Mouse (Mus musculus): ENCODE results near the gene Adh5. TPM values are rescaled to one million over a fixed set of nuclear protein-coding genes. Genes with fewer than 3 reads are reported as not detected.

Gene Adh5
- total and polyA plus RNA-seq, 3 experiments = 384 to 487 (median 468) TPM

DNA sequence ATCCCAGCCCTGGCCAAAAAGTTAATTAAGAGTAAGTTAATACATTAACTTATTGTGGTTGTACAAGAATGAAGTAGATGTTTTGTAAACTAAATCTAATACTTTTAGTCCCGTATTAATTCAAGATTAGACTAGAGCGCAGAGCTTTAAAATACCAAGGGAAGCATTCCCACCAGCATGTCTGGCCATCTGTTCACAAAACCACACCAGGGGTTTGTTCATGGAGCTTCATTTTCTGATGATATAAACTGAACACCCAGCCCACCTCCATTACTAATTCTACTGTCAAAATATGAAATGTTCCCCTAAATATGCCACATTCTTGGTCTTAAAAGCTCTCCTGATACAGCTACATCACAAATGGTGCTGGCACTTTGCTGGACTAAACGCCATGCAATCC, 15.5 kb downstream of the Adh5 start:
- no peaks in the 10 kb centered on the region for H3K79me2 ChIP-seq (replicated peaks; ENCODE audit: control insufficient read depth, extremely low read depth, insufficient read depth, poor library complexity, severe bottlenecking)
- in situ Hi-C loops (cut with MboI; ENCODE audit: low pct_ligation_motif_present, low pct_unique_long_range_greater_than_20kb, low sequenced_read_pairs) = no loop called here
- dilution Hi-C loops (cut with MboI; ENCODE audit: extremely low pct_ligation_motif_present, extremely low pct_unique_long_range_greater_than_20kb, low sequenced_read_pairs) = no loop called here
- H3K27ac ChIP-seq (ENCODE audit: insufficient read depth, low read depth) = no peak overlapping the region
- no peaks in the 10 kb centered on the region for H3K27me3 ChIP-seq (replicated peaks)
- DNase-seq (ENCODE audit: extremely low read depth) = no peak
- peaks cover 82 to 99% of the 10 kb centered on the region in 2 experiments for H3K36me3 ChIP-seq (replicated peaks in 1 of 2; ENCODE audit: control insufficient read depth in 1 of 2, insufficient read depth in 1 of 2, low read length in 1 of 2)
- no peak overlapping the region for H3K4me2 ChIP-seq (ENCODE audit: insufficient read depth, low read depth, poor library complexity, severe bottlenecking)
- no peak for TF ChIP-seq ELF1 (IDR thresholded peaks at IDR 0.05; ENCODE audit: low read depth, low read length)
- TF ChIP-seq RAD21 (IDR thresholded peaks at IDR 0.05; ENCODE audit: low read depth, low read length) = no peak
- H3K4me3 ChIP-seq (replicated peaks in 1 of 3; ENCODE audit: low read depth in 2 of 3, low read length in 2 of 3, poor library complexity in 1 of 3) = no peak overlapping the region
- peaks cover 0 to 3% of the 10 kb centered on the region in 2 experiments; a peak in 1 of 4 replicates for H3K4me1 ChIP-seq (ENCODE audit: control insufficient read depth in 1 of 2, insufficient read depth in 2 of 2)
- H3K9me3 ChIP-seq (replicated peaks; ENCODE audit: low read length) = peaks cover 9% of the 10 kb centered on the region
- H3K9ac ChIP-seq (ENCODE audit: insufficient read depth, low read depth) = no peak overlapping the region

- dilution Hi-C loops (cut with MboI; ENCODE audit: extremely low pct_ligation_motif_present, extremely low pct_unique_long_range_greater_than_20kb, low sequenced_read_pairs) = no loop called here
- Histone ChIP-seq H3K36me3 (replicated peaks in 1 of 2; ENCODE audit: control insufficient read depth in 1 of 2, insufficient read depth in 1 of 2, low read length in 1 of 2) (peaks cover 82 to 99% of the 10 kb centered on the region in 2 experiments), H3K27me3 (replicated peaks) (no peaks in the 10 kb centered on the region), H3K4me3 (replicated peaks in 1 of 3; ENCODE audit: low read depth in 2 of 3, low read length in 2 of 3, poor library complexity in 1 of 3) (no peak overlapping the region), H3K9ac (ENCODE audit: insufficient read depth, low read depth) (no peak overlapping the region), H3K27ac (ENCODE audit: insufficient read depth, low read depth) (no peak overlapping the region), H3K9me3 (replicated peaks; ENCODE audit: low read length) (peaks cover 9% of the 10 kb centered on the region), H3K4me2 (ENCODE audit: insufficient read depth, low read depth, poor library complexity, severe bottlenecking) (no peak overlapping the region), H3K4me1 (ENCODE audit: control insufficient read depth in 1 of 2, insufficient read depth in 2 of 2) (peaks cover 0 to 3% of the 10 kb centered on the region in 2 experiments; a peak in 1 of 4 replicates), H3K79me2 (replicated peaks; ENCODE audit: control insufficient read depth, extremely low read depth, insufficient read depth, poor library complexity, severe bottlenecking) (no peaks in the 10 kb centered on the region)
- in situ Hi-C loops (cut with MboI; ENCODE audit: low pct_ligation_motif_present, low pct_unique_long_range_greater_than_20kb, low sequenced_read_pairs) = no loop called here
- TF ChIP-seq RAD21 (IDR thresholded peaks at IDR 0.05; ENCODE audit: low read depth, low read length) (peak; percentile 32), CTCF (conservative IDR thresholded peaks at IDR 0.05 in 1 of 2, IDR thresholded peaks at IDR 0.05 in 1 of 2; ENCODE audit: low read depth in 2 of 2, low read length in 2 of 2) (peak in 1 of 2 experiments; percentile 30; a peak in 1 of 4 replicates), KAT2A (IDR thresholded peaks at IDR 0.05; ENCODE audit: insufficient replicate concordance, low read length) (no peak)
- no peak for DNase-seq (ENCODE audit: extremely low read depth)
Measured at GRCm38 (mm10) chr3:138460260-138460659, 17.4 kb downstream of the Adh5 start.

- dilution Hi-C loops (cut with MboI; ENCODE audit: extremely low pct_ligation_motif_present, extremely low pct_unique_long_range_greater_than_20kb, low sequenced_read_pairs) = no loop called here
- in situ Hi-C loops (cut with MboI; ENCODE audit: low pct_ligation_motif_present, low pct_unique_long_range_greater_than_20kb, low sequenced_read_pairs) = no loop called here
- H3K36me3 ChIP-seq (replicated peaks in 1 of 2; ENCODE audit: control insufficient read depth in 1 of 2, insufficient read depth in 1 of 2, low read length in 1 of 2) = peaks cover 82 to 98% of the 10 kb centered on the region in 2 experiments
- peaks cover 0 to 3% of the 10 kb centered on the region in 2 experiments; a peak in 1 of 4 replicates for H3K4me1 ChIP-seq (ENCODE audit: control insufficient read depth in 1 of 2, insufficient read depth in 2 of 2)
- no peak overlapping the region for H3K4me3 ChIP-seq (replicated peaks in 1 of 3; ENCODE audit: low read depth in 2 of 3, low read length in 2 of 3, poor library complexity in 1 of 3)
- no peaks in the 10 kb centered on the region for H3K79me2 ChIP-seq (replicated peaks; ENCODE audit: control insufficient read depth, extremely low read depth, insufficient read depth, poor library complexity, severe bottlenecking)
- H3K27me3 ChIP-seq (replicated peaks) = no peaks in the 10 kb centered on the region
- peaks cover 9% of the 10 kb centered on the region for H3K9me3 ChIP-seq (replicated peaks; ENCODE audit: low read length)
- no peak overlapping the region for H3K27ac ChIP-seq (ENCODE audit: insufficient read depth, low read depth)
- H3K9ac ChIP-seq (ENCODE audit: insufficient read depth, low read depth) = no peak overlapping the region
- DNase-seq (ENCODE audit: extremely low read depth) = peak; percentile 63
- no peak overlapping the region for H3K4me2 ChIP-seq (ENCODE audit: insufficient read depth, low read depth, poor library complexity, severe bottlenecking)
- TF ChIP-seq EP300 (IDR thresholded peaks at IDR 0.05; ENCODE audit: low read length) = no peak
- TF ChIP-seq BHLHE40 (IDR thresholded peaks at IDR 0.05; ENCODE audit: low read depth, low read length) = no peak
- no peak for TF ChIP-seq JUN (IDR thresholded peaks at IDR 0.05; ENCODE audit: insufficient read depth, low read depth, low read length)
- no peak for TF ChIP-seq CHD2 (IDR thresholded peaks at IDR 0.05; ENCODE audit: low read length)
- TF ChIP-seq KAT2A (IDR thresholded peaks at IDR 0.05; ENCODE audit: insufficient replicate concordance, low read length) = no peak
- no peak for TF ChIP-seq ZMIZ1 (IDR thresholded peaks at IDR 0.05; ENCODE audit: low read depth, low read length)
- no peak for TF ChIP-seq NELFE (IDR thresholded peaks at IDR 0.05; ENCODE audit: low read depth, low read length)
- no peak for TF ChIP-seq MYC (IDR thresholded peaks at IDR 0.05; ENCODE audit: low read depth, low read length)
- no peak for TF ChIP-seq GABPA (IDR thresholded peaks at IDR 0.05; ENCODE audit: insufficient replicate concordance, low read depth, low read length)
- no peak for TF ChIP-seq RAD21 (IDR thresholded peaks at IDR 0.05; ENCODE audit: low read depth, low read length)
- no peak for TF ChIP-seq E2F4 (IDR thresholded peaks at IDR 0.05; ENCODE audit: insufficient replicate concordance, low read depth, low read length)
- TF ChIP-seq ZC3H11A (IDR thresholded peaks at IDR 0.05; ENCODE audit: low read depth, low read length) = no peak
- TF ChIP-seq MEF2A (IDR thresholded peaks at IDR 0.05; ENCODE audit: borderline replicate concordance, low read depth, low read length) = no peak
- TF ChIP-seq MXI1 (IDR thresholded peaks at IDR 0.05; ENCODE audit: low read depth, low read length) = no peak
- no peak for TF ChIP-seq NRF1 (IDR thresholded peaks at IDR 0.05; ENCODE audit: low read depth, low read length)
Measured at GRCm38 (mm10) chr3:138461832-138462231, 18.9 kb downstream of the Adh5 start.
